Comparison of ENCODE assay signal across 8 mouse cellular contexts in genomic region chr10:81494260-81495041, GRCm38 (mm10). TPM values are rescaled to one million over a fixed set of nuclear protein-coding genes. Genes with fewer than 3 reads are reported as not detected.
A peak's percentile ranks its signal among the peaks of the same experiment; 100 is the strongest.
DNase-seq lines count a peak whose midpoint lies in the region; ATAC-seq and TF ChIP-seq lines count a peak whose summit lies in the region.

No protein-coding gene starts in this region.

- H3ac ChIP-seq in C2C12 (ENCODE audit: control insufficient read depth, insufficient read length, low read depth), result peak overlapping the region; percentile 96

- peaks cover 32% of the 10 kb centered on the region for H3K79me2 ChIP-seq in C2C12 (ENCODE audit: control insufficient read depth, insufficient read depth)

- no peaks in the 10 kb centered on the region for H3K9me3 ChIP-seq in hindbrain, embryonic 12.5 days (replicated peaks)

- no peak for TF ChIP-seq CTCF in C2C12 (IDR thresholded peaks at IDR 0.05; ENCODE audit: control insufficient read depth, insufficient read depth, insufficient read length)

- H3K36me3 ChIP-seq in C2C12 (ENCODE audit: control insufficient read depth, insufficient read depth), result peaks cover 37% of the 10 kb centered on the region
- peaks cover 39% of the 10 kb centered on the region for H3K36me3 ChIP-seq in hindbrain, embryonic 12.5 days

- peak; percentile 57 for DNase-seq in cerebellum, adult 9-10 months
- no peak for DNase-seq in cerebellum, adult 11 months
- peak; percentile 57 to 58 for DNase-seq in lung, postnatal 4 days
- DNase-seq in embryo, embryonic 10 days (ENCODE audit: low spot score), result no peak
- no peak for DNase-seq in urinary bladder, postnatal 4 days (ENCODE audit: low spot score in 2 of 2)
- no peak for DNase-seq in right cerebral cortex, adult 18-20 months

- no peaks in the 10 kb centered on the region for H3K27me3 ChIP-seq in C2C12 (ENCODE audit: control insufficient read depth, insufficient read depth, insufficient read length)
- H3K27me3 ChIP-seq in hindbrain, embryonic 12.5 days, result no peaks in the 10 kb centered on the region

- H3K27ac ChIP-seq in hindbrain, embryonic 12.5 days, result no peak overlapping the region

- ATAC-seq in hindbrain, embryonic 12.5 days (ENCODE audit: low FRiP score), result no peak

- peaks cover 28% of the 10 kb centered on the region for H3K79me3 ChIP-seq in C2C12 (ENCODE audit: low read depth)

- H3K4me2 ChIP-seq in hindbrain, embryonic 12.5 days (replicated peaks), result peak overlapping the region; percentile 96

- WGBS in hindbrain, embryonic 12.5 days, result 90% methylated on average over 11 of the region's 11 CpGs

- peak overlapping the region; percentile 82; the same call in 1 of the 2 replicates for H3K9ac ChIP-seq in hindbrain, embryonic 12.5 days

- H3K4me3 ChIP-seq in C2C12 (ENCODE audit: insufficient read depth, poor library complexity, severe bottlenecking), result peak overlapping the region; percentile 92
- H3K4me3 ChIP-seq in hindbrain, embryonic 12.5 days, result peak overlapping the region; percentile 82; the same call in 1 of the 2 replicates

- peaks cover 26% of the 10 kb centered on the region for H3K4me1 ChIP-seq in hindbrain, embryonic 12.5 days

TF ChIP-seq in C2C12, 6 proteins besides CTCF, POLR2A, EP300 and RAD21:
- TF ChIP-seq USF1 (IDR thresholded peaks at IDR 0.05; ENCODE audit: low read depth) (no peak), FOSL1 (IDR thresholded peaks at IDR 0.05; ENCODE audit: insufficient read depth, low read length, poor library complexity, severe bottlenecking) (no peak), CEBPB (IDR thresholded peaks at IDR 0.05; ENCODE audit: low read depth) (no peak)

RNA-seq across cellular contexts. Expression of gene Ncln, which starts 1.7 kb away (rescaled TPM):
- polyA plus RNA-seq in C2C12 (2012; fragmentation: generic; extraction: Trizol), result 122 TPM
- polyA plus RNA-seq in hindbrain, embryonic 12.5 days (2016; fragmentation: Nextera tagmentation; extraction: Ambion mirVana), result 75.1 and 79.5 TPM in 2 replicates

RNA-seq across cellular contexts. Expression of gene S1pr4, which starts 5.5 kb away (rescaled TPM):
- 0.02 TPM for polyA plus RNA-seq in C2C12 (2012; fragmentation: generic; extraction: Trizol)
- 0.52 and 0.65 TPM in 2 replicates for polyA plus RNA-seq in hindbrain, embryonic 12.5 days (2016; fragmentation: Nextera tagmentation; extraction: Ambion mirVana)

RNA-seq across cellular contexts. Expression of gene Celf5, which starts 11.9 kb away (rescaled TPM):
- 1.0 TPM for polyA plus RNA-seq in C2C12 (2012; fragmentation: generic; extraction: Trizol)
- 37.1 and 41.3 TPM in 2 replicates for polyA plus RNA-seq in hindbrain, embryonic 12.5 days (2016; fragmentation: Nextera tagmentation; extraction: Ambion mirVana)

RNA-seq across cellular contexts. Expression of gene Gna15, which starts 29.6 kb away (rescaled TPM):
- 0.16 TPM for polyA plus RNA-seq in C2C12 (2012; fragmentation: generic; extraction: Trizol)
- 0.75 and 0.82 TPM in 2 replicates for polyA plus RNA-seq in hindbrain, embryonic 12.5 days (2016; fragmentation: Nextera tagmentation; extraction: Ambion mirVana)

RNA-seq across cellular contexts. Expression of gene Nfic, which starts 39.0 kb away (rescaled TPM):
- 86.7 TPM for polyA plus RNA-seq in C2C12 (2012; fragmentation: generic; extraction: Trizol)
- 30.9 and 31.5 TPM in 2 replicates for polyA plus RNA-seq in hindbrain, embryonic 12.5 days (2016; fragmentation: Nextera tagmentation; extraction: Ambion mirVana)

Comparison
In these comparisons a context has a peak if more than half of its experiments do, and no peak if none do; other contexts are left out.
1. DNase-seq: peak in cerebellum, adult 9-10 months (single experiment) and lung, postnatal 4 days (2 of 2); none in cerebellum, adult 11 months (single experiment), embryo, embryonic 10 days (single experiment), urinary bladder, postnatal 4 days (0 of 2) and right cerebral cortex, adult 18-20 months (single experiment).
2. RNA of gene Celf5, which starts 11.9 kb away (polyA plus RNA-seq): 37.1 to 41.3 TPM in hindbrain, embryonic 12.5 days; 1.0 TPM in C2C12 (single experiment); every median in the first group is over 10 times any median in the second.